Mouse (Mus musculus) right cerebral cortex, postnatal 10 days (tissue): Measurements from ENCODE around the gene Prkcb.
"Not testable (repeated sequence)": the region's sequence is repeated elsewhere in the genome, so short reads cannot be mapped to it uniquely, and the experiment has no call there.

ENCODE experiments used
- DNase-seq, 2 experiments: peaks; one replicate each; pipeline ENCODE4 v3.0.0; 2021; ENCODE audit warnings: low spot score in 2 of 2

Prkcb gene

GRCm38 (mm10) chr7:122288605-122289242, at the start of gene Prkcb:
Gene Prkcb, plus strand, starts transcription at chr7:122288751.
- DNase-seq = peak; percentile 91 to 93

GRCm38 (mm10) chr7:122238939-122239338, 49.6 kb upstream of the Prkcb start:
- DNase-seq = no peak

GRCm38 (mm10) chr7:122240413-122241119, 48.0 kb upstream of the Prkcb start:
- DNase-seq = no peak

GRCm38 (mm10) chr7:122242260-122242659, 46.3 kb upstream of the Prkcb start:
- peak; percentile 47 to 56 for DNase-seq

DNA sequence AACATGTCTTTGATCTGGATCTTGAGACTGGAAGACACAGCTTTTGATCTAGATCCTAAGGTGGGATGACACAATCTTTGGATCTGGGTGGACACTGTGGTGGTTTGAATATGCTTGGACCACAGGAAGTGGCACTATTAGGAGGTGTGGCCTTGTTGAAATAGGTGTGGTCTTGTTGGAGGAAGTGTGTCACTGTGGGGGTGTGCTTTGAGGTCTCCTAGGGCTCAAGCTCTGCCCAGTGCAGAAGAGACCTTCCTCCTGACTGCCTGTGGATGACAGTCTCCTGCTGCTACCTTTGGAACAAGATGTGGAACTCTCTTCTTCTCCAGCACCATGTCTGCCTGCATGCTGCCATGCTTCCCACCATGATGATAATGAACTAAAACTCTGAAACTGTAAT, 45.8 kb upstream of the Prkcb start:
- DNase-seq = not testable (repeated sequence)

DNA sequence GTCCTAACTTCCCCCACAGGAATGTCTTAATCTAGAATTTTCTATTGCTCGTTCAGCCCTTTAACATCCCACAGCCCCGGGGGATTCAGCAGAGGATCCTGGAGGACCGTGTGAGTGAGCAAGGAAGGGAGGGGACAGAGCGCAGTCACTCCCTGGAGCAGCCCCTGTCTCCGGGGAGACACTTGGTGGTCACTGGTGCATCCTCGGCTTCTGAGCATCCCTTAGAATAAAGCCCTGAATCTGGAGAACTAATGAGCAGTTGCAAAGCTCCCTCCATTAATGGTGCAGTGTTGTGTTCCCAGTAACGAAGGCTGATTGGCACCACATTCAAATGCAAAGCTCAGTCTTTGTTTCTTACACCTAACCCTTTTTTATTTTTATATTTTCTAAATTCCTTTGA, 44.4 kb upstream of the Prkcb start:
- DNase-seq = peak in 1 of 2 experiments; percentile 40

GRCm38 (mm10) chr7:122244584-122244983, 44.0 kb upstream of the Prkcb start:
- no peak for DNase-seq

- no peak for DNase-seq
Measured at GRCm38 (mm10) chr7:122245976-122246375, 42.6 kb upstream of the Prkcb start.

DNA sequence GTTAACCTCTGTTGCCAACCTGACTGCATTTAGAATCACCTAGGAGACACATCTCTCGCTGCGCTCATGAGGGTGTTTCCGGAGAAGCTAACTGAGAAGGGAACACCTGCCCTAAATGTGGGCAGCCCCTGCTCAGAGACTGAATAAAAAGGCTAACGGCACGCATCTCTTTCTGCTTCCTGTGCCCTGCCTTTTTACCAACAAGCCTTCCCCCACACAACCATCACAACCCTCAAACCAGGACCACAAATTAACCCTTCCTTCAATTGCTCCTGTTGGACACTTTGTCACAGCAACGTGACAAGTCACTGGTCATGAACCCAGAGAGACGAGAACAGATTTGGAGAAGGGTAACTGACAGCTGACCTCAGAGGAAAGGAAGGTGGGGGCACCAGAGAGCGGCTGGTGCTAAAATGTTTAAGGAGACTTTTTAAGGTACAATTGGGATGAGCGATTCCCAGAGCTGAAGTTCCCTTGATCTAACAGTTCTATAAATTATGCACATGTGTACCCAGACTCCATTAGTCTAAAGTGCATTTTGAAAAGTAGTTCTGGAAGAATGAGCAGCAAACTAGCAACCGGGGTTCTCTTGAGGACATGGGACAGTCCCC, 41.2 kb upstream of the Prkcb start:
- no peak for DNase-seq

- DNase-seq = peak in 1 of 2 experiments; percentile 43
Measured at GRCm38 (mm10) chr7:122249321-122249821, 39.2 kb upstream of the Prkcb start.

- DNase-seq = peak; percentile 80 to 83
Measured at GRCm38 (mm10) chr7:122251197-122252011, 37.1 kb upstream of the Prkcb start.

- DNase-seq = no peak
Measured at GRCm38 (mm10) chr7:122256722-122257121, 31.8 kb upstream of the Prkcb start.

DNA sequence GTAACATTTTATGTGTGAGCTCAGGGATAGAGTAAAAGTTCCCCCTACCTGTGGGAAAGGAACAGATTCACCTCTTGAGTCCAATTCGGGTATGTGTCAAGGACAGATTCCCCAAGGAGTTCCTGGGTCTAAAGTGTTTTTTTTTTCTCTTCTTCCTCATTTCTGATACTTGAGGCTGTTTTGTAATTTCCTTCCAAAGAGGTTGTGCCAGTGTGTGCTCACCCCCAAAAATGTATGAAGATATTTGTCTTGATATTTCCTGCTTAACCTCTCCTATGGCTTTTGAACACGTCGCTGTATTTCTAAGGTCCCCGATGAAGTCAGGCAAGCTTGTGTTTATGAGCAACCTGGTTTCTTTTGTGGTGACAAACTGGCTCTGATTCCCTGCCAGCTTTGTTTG, 30.0 kb upstream of the Prkcb start:
- DNase-seq = no peak

- DNase-seq = no peak
Measured at GRCm38 (mm10) chr7:122260055-122260602, 28.4 kb upstream of the Prkcb start.

GRCm38 (mm10) chr7:122268983-122269486, 19.5 kb upstream of the Prkcb start:
- DNase-seq = no peak

GRCm38 (mm10) chr7:122272334-122272733, 16.2 kb upstream of the Prkcb start:
- DNase-seq = no peak

GRCm38 (mm10) chr7:122279580-122279979, 9.0 kb upstream of the Prkcb start:
- DNase-seq = no peak

DNA sequence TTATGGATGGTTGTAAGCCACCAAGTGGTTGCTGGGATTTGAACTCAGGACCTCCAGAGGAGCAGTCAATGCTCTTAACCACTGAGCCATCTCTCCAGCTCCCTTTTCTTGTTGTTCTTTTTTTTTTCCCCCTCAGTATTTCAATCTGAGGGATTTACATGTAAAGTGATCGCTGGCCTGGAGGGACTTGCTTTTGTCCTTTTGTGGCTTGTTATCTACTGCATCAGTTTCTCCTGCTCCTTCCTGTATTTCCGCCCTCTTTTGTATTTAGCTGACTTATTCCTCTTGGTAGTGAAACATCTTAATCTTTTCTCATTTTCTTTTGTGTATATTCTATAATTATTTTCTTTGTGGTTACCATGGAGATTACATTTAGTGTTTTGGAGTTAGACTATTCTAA, 8.2 kb upstream of the Prkcb start:
- DNase-seq = no peak

DNA sequence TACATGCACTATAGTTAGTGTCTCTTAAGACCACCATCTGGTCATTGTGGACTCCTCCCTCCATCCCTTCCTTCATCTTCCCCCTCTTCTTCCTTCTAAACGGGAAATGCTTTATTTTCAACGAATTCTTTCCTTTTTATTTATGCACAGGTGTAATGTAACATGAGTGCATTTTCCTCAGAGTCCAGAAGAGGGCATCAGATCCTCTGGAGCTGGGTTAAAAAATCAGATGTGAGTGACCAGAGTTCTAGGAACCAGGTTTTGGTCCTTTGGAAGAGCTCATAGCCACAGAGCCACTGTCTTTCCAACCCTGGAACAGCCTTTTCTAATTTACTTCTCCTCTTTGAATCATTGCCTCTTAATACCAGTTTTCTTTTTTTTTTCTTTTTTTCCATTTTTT, 6.0 kb upstream of the Prkcb start:
- no peak for DNase-seq

DNA sequence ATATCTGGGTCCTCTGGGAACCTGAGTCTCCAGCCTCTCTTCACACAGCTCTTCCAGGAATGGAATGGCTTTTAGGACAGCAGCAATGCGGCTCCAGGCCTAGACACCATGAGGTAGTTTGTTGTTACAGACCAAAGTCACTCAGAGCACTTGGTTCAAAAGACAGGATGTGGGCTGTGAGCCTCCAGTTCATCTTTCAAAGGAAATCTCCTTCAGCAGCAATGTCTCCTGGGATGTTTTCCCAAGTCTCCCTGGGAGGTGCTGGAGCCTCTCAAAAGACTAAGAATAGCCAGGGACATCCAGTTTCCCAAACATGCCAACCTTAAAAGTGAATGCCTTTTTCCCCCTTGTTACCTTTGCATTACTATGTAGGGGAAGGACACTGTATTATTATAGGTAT, 1.3 kb upstream of the Prkcb start:
- DNase-seq = peak; percentile 17 to 19
